Comparison of ENCODE assay signal across 9 mouse cellular contexts in the genomic region with DNA sequence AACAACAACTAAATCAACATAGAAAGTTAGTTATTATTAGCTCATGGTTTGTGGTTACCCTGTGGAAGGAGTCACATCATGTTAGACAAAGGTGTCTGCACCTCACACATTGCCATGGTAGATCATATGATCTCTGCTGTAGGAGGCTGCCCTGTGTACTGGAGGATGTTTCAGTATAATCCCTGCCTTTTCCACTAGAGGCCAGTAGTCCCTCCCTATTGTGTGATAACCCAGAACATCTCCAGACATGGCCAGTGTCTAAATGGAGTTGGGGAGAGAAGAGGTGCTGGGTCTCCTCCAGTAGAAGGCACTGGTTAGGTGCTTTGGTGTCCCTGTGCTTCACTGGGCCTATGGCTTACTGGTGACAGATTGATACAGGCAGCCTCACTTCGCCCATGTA.
A peak's percentile ranks its signal among the peaks of the same experiment; 100 is the strongest.
DNase-seq lines count a peak whose midpoint lies in the region; ATAC-seq and TF ChIP-seq lines count a peak whose summit lies in the region.
"Had no signal": no experiment of that assay in that cellular context is flagged by ENCODE, and none has a peak within 500 bp of the region (broad histone marks: within the 10 kb centered on the region; RNA-seq: fewer than 3 reads in every experiment).

No protein-coding gene starts in this region.

- H3K4me3 ChIP-seq in heart, embryonic 12.5 days, result no peak overlapping the region
- H3K4me3 ChIP-seq in neural tube, embryonic 12.5 days, result no peak overlapping the region
- H3K4me3 ChIP-seq in hindbrain, postnatal 0 days (ENCODE audit: low read length), result no peak overlapping the region
- no peak overlapping the region for H3K4me3 ChIP-seq in stomach, embryonic 16.5 days (replicated peaks; ENCODE audit: low read length)

- H3K36me3 ChIP-seq in heart, embryonic 12.5 days, result no peaks in the 10 kb centered on the region
- H3K36me3 ChIP-seq in neural tube, embryonic 12.5 days, result no peaks in the 10 kb centered on the region
- H3K36me3 ChIP-seq in hindbrain, postnatal 0 days (ENCODE audit: insufficient read depth, low read length), result no peaks in the 10 kb centered on the region
- no peaks in the 10 kb centered on the region for H3K36me3 ChIP-seq in stomach, embryonic 16.5 days (ENCODE audit: control insufficient read depth, insufficient read depth, low read length)

- peak; percentile 39; the same call in 1 of the 2 replicates for ATAC-seq in heart, embryonic 12.5 days (ENCODE audit: insufficient number of reproducible peaks, low FRiP score)
- ATAC-seq in neural tube, embryonic 12.5 days (ENCODE audit: low FRiP score, low read depth), result 0 out of 2 replicates have a peak, but pooled peaks have one; percentile 41
- ATAC-seq in hindbrain, postnatal 0 days, result 0 out of 2 replicates have a peak, but pooled peaks have one; percentile 43
- ATAC-seq in stomach, embryonic 16.5 days (ENCODE audit: insufficient read depth, low FRiP score), result 0 out of 2 replicates have a peak, but pooled peaks have one; percentile 25

- peak; percentile 61 for TF ChIP-seq CTCF in hindbrain, postnatal 0 days (IDR thresholded peaks at IDR 0.05; ENCODE audit: low read depth)

- 0 out of 2 replicates have a peak, but pooled peaks cover 3% of the 10 kb centered on the region for H3K4me1 ChIP-seq in heart, embryonic 12.5 days (replicated peaks)
- peaks cover 6% of the 10 kb centered on the region; the same call in 1 of the 2 replicates for H3K4me1 ChIP-seq in neural tube, embryonic 12.5 days
- H3K4me1 ChIP-seq in hindbrain, postnatal 0 days (ENCODE audit: insufficient read depth, low read length), result 0 out of 2 replicates have a peak, but pooled peaks cover 3% of the 10 kb centered on the region
- H3K4me1 ChIP-seq in stomach, embryonic 16.5 days (ENCODE audit: control insufficient read depth, insufficient read depth, low read length), result peaks cover 5% of the 10 kb centered on the region; the same call in 1 of the 2 replicates

- DNase-seq in heart, postnatal 36 days, result no peak
- DNase-seq in neural tube, embryonic 10.5 days (ENCODE audit: extremely low spot score, low spot score), result no peak
- peak; percentile 38 for DNase-seq in hindbrain, postnatal 0 days (ENCODE audit: low spot score)
- no peak for DNase-seq in T-cell, adult 2 months (ENCODE audit: low spot score)
- no peak for DNase-seq in adrenal gland, adult 18-20 months (ENCODE audit: low spot score in 2 of 2)

- no peak overlapping the region for H3K4me2 ChIP-seq in heart, embryonic 12.5 days
- no peak overlapping the region for H3K4me2 ChIP-seq in neural tube, embryonic 12.5 days (replicated peaks)
- no peak overlapping the region for H3K4me2 ChIP-seq in hindbrain, postnatal 0 days (ENCODE audit: low read depth, low read length)
- no peak overlapping the region for H3K4me2 ChIP-seq in stomach, embryonic 16.5 days (ENCODE audit: low read depth, low read length)

- H3K27ac ChIP-seq in heart, embryonic 12.5 days (ENCODE audit: poor library complexity, severe bottlenecking), result no peak overlapping the region
- no peak overlapping the region for H3K27ac ChIP-seq in neural tube, embryonic 12.5 days
- no peak overlapping the region for H3K27ac ChIP-seq in hindbrain, postnatal 0 days
- H3K27ac ChIP-seq in stomach, embryonic 16.5 days (ENCODE audit: low read length), result no peak overlapping the region
- H3K27ac ChIP-seq: macrophage had no signal

- no peaks in the 10 kb centered on the region for H3K9me3 ChIP-seq in heart, embryonic 12.5 days (replicated peaks)
- no peaks in the 10 kb centered on the region for H3K9me3 ChIP-seq in neural tube, embryonic 12.5 days
- no peaks in the 10 kb centered on the region for H3K9me3 ChIP-seq in hindbrain, postnatal 0 days (ENCODE audit: low read length)
- no peaks in the 10 kb centered on the region for H3K9me3 ChIP-seq in stomach, embryonic 16.5 days (replicated peaks; ENCODE audit: control insufficient read depth, low read length)

- H3K9ac ChIP-seq in heart, embryonic 12.5 days, result no peak overlapping the region
- no peak overlapping the region for H3K9ac ChIP-seq in neural tube, embryonic 12.5 days
- no peak overlapping the region for H3K9ac ChIP-seq in hindbrain, postnatal 0 days (replicated peaks; ENCODE audit: low read length)
- H3K9ac ChIP-seq in stomach, embryonic 16.5 days (ENCODE audit: low read length), result no peak overlapping the region

- intact Hi-C loops in heart, postnatal 36 days (cut with DNase I), result loop anchor here (5.0 kb wide), 1 partner anchor 482 kb away; no protein-coding TSS in a partner anchor

- H3K27me3 ChIP-seq in heart, embryonic 12.5 days (replicated peaks), result no peaks in the 10 kb centered on the region
- no peaks in the 10 kb centered on the region for H3K27me3 ChIP-seq in neural tube, embryonic 12.5 days (replicated peaks)
- H3K27me3 ChIP-seq in hindbrain, postnatal 0 days (ENCODE audit: insufficient read depth, low read length), result no peaks in the 10 kb centered on the region
- H3K27me3 ChIP-seq in stomach, embryonic 16.5 days (ENCODE audit: control insufficient read depth, insufficient read depth, low read length), result no peaks in the 10 kb centered on the region

- WGBS in heart, embryonic 12.5 days, result 81% methylated on average over 1 of the region's 1 CpGs
- 84% methylated on average over 1 of the region's 1 CpGs for WGBS in neural tube, embryonic 12.5 days
- 86% methylated on average over 1 of the region's 1 CpGs for WGBS in hindbrain, postnatal 0 days
- 85% methylated on average over 1 of the region's 1 CpGs for WGBS in stomach, embryonic 16.5 days
